Comparison of ENCODE assay signal across 26 mouse cellular contexts in the genomic region with DNA sequence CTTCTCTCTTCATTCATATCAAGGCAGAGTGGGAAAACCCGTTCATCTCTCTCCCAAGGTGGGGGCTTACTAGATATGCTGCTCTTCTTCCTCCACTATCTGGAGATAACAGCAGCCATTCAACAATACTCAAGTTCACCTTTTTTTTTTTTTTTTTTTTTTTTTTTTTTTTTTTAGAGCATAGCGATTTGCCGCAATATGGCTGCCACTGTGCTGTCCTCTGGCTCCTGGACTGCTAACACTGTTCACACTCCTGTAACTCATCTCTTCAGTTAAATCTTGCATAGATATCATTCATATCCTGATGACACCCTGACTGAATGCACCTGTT. TPM values are rescaled to one million over a fixed set of nuclear protein-coding genes. Genes with fewer than 3 reads are reported as not detected.
"Had no signal": no experiment of that assay in that cellular context is flagged by ENCODE, and none has a peak within 500 bp of the region (broad histone marks: within the 10 kb centered on the region; RNA-seq: fewer than 3 reads in every experiment).

No protein-coding gene starts in this region.

- H3K27ac ChIP-seq: embryonic facial prominence, embryonic 10.5 days; embryonic facial prominence, embryonic 12.5 days; embryonic facial prominence, embryonic 13.5 days; embryonic facial prominence, embryonic 15.5 days; forebrain, embryonic 10.5 days; forebrain, embryonic 12.5 days; forebrain, embryonic 13.5 days; forebrain, embryonic 15.5 days; gastrocnemius, adult 2 months; heart, adult 2 months; heart, embryonic 10.5 days had no signal

- H3K36me3 ChIP-seq: embryonic facial prominence, embryonic 10.5 days; embryonic facial prominence, embryonic 12.5 days; embryonic facial prominence, embryonic 13.5 days; embryonic facial prominence, embryonic 15.5 days; forebrain, embryonic 10.5 days; forebrain, embryonic 12.5 days; forebrain, embryonic 15.5 days; heart, embryonic 10.5 days had no signal

- H3K9ac ChIP-seq: embryonic facial prominence, embryonic 12.5 days; embryonic facial prominence, embryonic 13.5 days; embryonic facial prominence, embryonic 15.5 days; forebrain, embryonic 12.5 days; forebrain, embryonic 13.5 days; forebrain, embryonic 15.5 days; forebrain, postnatal 0 days had no signal

- H3K9me3 ChIP-seq: embryonic facial prominence, embryonic 10.5 days; embryonic facial prominence, embryonic 12.5 days; embryonic facial prominence, embryonic 13.5 days; embryonic facial prominence, embryonic 15.5 days; forebrain, embryonic 10.5 days; forebrain, embryonic 12.5 days; forebrain, embryonic 13.5 days; forebrain, embryonic 15.5 days; heart, embryonic 10.5 days had no signal

- H3K27me3 ChIP-seq: embryonic facial prominence, embryonic 12.5 days; embryonic facial prominence, embryonic 13.5 days; embryonic facial prominence, embryonic 15.5 days; forebrain, embryonic 12.5 days; forebrain, embryonic 13.5 days; forebrain, embryonic 15.5 days had no signal

- DNase-seq: cerebellum, adult 9-10 months; cerebellum, adult 9-11 months; cerebellum, postnatal 25 days; cerebellum, postnatal 36 days; embryo, embryonic 11 days; forebrain, postnatal 0 days; gastrocnemius, adult 2 months; gastrocnemius, postnatal 10 days; gastrocnemius, postnatal 14 days; gastrocnemius, postnatal 25 days; gastrocnemius, postnatal 36 days; heart, adult 11 months; heart, adult 18-20 months; heart, adult 2 months had no signal

- H3K4me3 ChIP-seq: embryonic facial prominence, embryonic 10.5 days; embryonic facial prominence, embryonic 12.5 days; embryonic facial prominence, embryonic 13.5 days; embryonic facial prominence, embryonic 15.5 days; erythroblast, embryonic 14.5 days; forebrain, embryonic 10.5 days; forebrain, embryonic 12.5 days; forebrain, embryonic 13.5 days; forebrain, embryonic 15.5 days; gastrocnemius, adult 2 months; heart, adult 2 months; heart, embryonic 10.5 days had no signal

- H3K4me1 ChIP-seq: embryonic facial prominence, embryonic 10.5 days; embryonic facial prominence, embryonic 12.5 days; embryonic facial prominence, embryonic 13.5 days; embryonic facial prominence, embryonic 15.5 days; forebrain, embryonic 10.5 days; forebrain, embryonic 12.5 days; forebrain, embryonic 13.5 days; forebrain, embryonic 15.5 days; heart, embryonic 10.5 days had no signal

- H3K4me2 ChIP-seq: embryonic facial prominence, embryonic 12.5 days; embryonic facial prominence, embryonic 13.5 days; embryonic facial prominence, embryonic 15.5 days; forebrain, embryonic 12.5 days; forebrain, embryonic 13.5 days; forebrain, embryonic 15.5 days had no signal

RNA-seq across cellular contexts. Expression of gene Plppr4, which starts 51.1 kb away (rescaled TPM):
- total RNA-seq: common myeloid progenitor, adult 5-6 weeks; granulocyte monocyte progenitor cell, adult 5-6 weeks had no signal
